Mouse (Mus musculus): ENCODE measurements around the gene Hoxb5. TPM values are rescaled to one million over a fixed set of nuclear protein-coding genes. Genes with fewer than 3 reads are reported as not detected.

The Hoxb5 gene
- total and polyA plus RNA-seq, 2 experiments from 2014 or later: 1.5 TPM; not detected in 1

- Histone ChIP-seq H3K4me2 (ENCODE audit: low read depth, low read length, poor library complexity, severe bottlenecking) (no peak overlapping the region), H3K4me1 (ENCODE audit: insufficient read depth, low read length) (no peaks in the 10 kb centered on the region), H3K36me3 (ENCODE audit: insufficient read depth, low read length) (no peaks in the 10 kb centered on the region), H3K27ac (ENCODE audit: low read depth, low read length) (no peak overlapping the region), H3K9me3 (ENCODE audit: low read length) (no peaks in the 10 kb centered on the region), H3K4me3 (ENCODE audit: low read depth, low read length) (no peak overlapping the region), H3K27me3 (ENCODE audit: insufficient read depth, low read length) (peaks cover 97% of the 10 kb centered on the region), H3K9ac (replicated peaks; ENCODE audit: low read length, poor library complexity, severe bottlenecking) (no peak overlapping the region)
- DNase-seq (ENCODE audit: low spot score): no peak
- 0% methylated on average over 2 of the region's 2 CpGs for WGBS
- no peak for ATAC-seq (ENCODE audit: low FRiP score)
- TF ChIP-seq CTCF (IDR thresholded peaks at IDR 0.05): no peak
These were observed 44.1 kb upstream of the Hoxb5 start for GRCm38 (mm10) chr11:96259038-96259437.

- Histone ChIP-seq H3K27ac (ENCODE audit: low read depth, low read length) (no peak overlapping the region), H3K36me3 (ENCODE audit: insufficient read depth, low read length) (no peaks in the 10 kb centered on the region), H3K9ac (replicated peaks; ENCODE audit: low read length, poor library complexity, severe bottlenecking) (no peak overlapping the region), H3K4me3 (ENCODE audit: low read depth, low read length) (no peak overlapping the region), H3K4me1 (ENCODE audit: insufficient read depth, low read length) (no peaks in the 10 kb centered on the region), H3K4me2 (ENCODE audit: low read depth, low read length, poor library complexity, severe bottlenecking) (no peak overlapping the region), H3K27me3 (ENCODE audit: insufficient read depth, low read length) (peaks cover 97% of the 10 kb centered on the region), H3K9me3 (ENCODE audit: low read length) (no peaks in the 10 kb centered on the region)
- ATAC-seq (ENCODE audit: low FRiP score): no peak
- 0% methylated on average over 1 of the region's 1 CpGs for WGBS
- no peak for DNase-seq (ENCODE audit: low spot score)
- no peak for TF ChIP-seq CTCF (IDR thresholded peaks at IDR 0.05)
These were observed 43.6 kb upstream of the Hoxb5 start for GRCm38 (mm10) chr11:96259511-96259910.

DNA sequence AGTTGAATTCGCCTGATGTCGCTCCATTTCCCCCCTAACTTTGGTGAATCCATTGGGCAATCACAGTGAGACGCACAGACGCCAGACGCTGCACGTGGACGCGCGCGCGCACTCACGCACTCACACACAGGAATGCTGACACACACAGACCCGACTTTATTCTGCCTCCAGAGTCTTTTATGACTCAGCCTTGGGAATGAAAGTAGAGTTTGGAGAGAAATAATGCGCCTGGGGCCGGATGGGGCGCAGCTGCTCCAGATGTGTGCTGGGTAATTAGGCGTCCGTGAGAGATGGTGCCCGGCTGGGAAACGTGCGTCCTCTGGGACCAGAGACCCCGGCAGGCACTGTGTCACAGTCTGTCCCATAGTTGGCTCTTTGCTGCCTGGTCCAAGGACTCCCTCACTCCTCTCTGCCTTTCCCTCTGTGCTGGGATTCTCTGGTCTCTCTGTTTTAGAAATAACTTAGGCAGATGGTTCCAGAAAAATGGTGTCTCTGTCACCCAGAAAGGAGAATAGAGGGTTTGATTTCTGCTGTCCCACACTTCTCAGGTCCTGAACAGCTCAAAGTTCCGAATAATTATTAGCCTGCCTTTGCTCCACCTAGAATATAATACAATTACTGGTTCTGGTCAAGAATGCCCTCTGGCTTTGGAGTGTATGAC lies 42.7 kb upstream of the Hoxb5 start:
- no peak overlapping the region for H3K4me3 ChIP-seq (ENCODE audit: low read depth, low read length)
- TF ChIP-seq CTCF (IDR thresholded peaks at IDR 0.05): no peak
- DNase-seq (ENCODE audit: low spot score) (no peak), ATAC-seq (ENCODE audit: low FRiP score) (no peak)
- H3K9me3 ChIP-seq (ENCODE audit: low read length): no peaks in the 10 kb centered on the region
- no peaks in the 10 kb centered on the region for H3K36me3 ChIP-seq (ENCODE audit: insufficient read depth, low read length)
- 4% methylated on average over 23 of the region's 23 CpGs for WGBS
- no peaks in the 10 kb centered on the region for H3K4me1 ChIP-seq (ENCODE audit: insufficient read depth, low read length)
- no peak overlapping the region for H3K4me2 ChIP-seq (ENCODE audit: low read depth, low read length, poor library complexity, severe bottlenecking)
- H3K27ac ChIP-seq (ENCODE audit: low read depth, low read length): no peak overlapping the region
- H3K27me3 ChIP-seq (ENCODE audit: insufficient read depth, low read length): peaks cover 95% of the 10 kb centered on the region
- no peak overlapping the region for H3K9ac ChIP-seq (replicated peaks; ENCODE audit: low read length, poor library complexity, severe bottlenecking)

DNA sequence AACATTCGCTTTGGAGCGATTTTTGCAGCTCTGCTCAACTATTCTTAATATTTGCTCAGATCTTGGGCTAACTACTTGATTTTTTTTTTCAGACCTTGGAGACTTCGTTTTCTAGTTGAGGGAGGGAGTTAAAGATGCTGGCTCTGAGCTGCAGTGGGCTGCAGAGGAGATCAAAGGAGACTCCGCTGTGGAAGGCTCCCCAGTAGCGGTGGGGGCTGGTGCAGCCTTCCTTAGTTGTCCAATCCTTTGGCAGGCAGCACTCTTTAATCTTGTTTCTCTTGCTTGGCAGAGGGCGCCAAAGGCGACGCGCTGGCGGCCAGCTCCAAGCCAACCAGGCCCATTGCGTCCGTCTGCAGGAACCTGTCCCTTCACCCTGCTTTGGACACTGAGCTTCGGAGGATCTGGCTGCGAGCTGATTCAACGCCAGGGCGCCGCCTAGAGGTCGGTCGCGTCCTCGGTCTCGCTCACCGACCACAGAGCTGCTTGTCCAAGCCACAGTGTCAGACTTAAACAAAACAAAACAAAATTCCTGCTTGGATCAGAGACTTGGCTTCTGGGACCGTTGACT lies 41.7 kb upstream of the Hoxb5 start:
- no peak for ATAC-seq (ENCODE audit: low FRiP score)
- Histone ChIP-seq H3K9me3 (ENCODE audit: low read length) (no peaks in the 10 kb centered on the region), H3K4me2 (ENCODE audit: low read depth, low read length, poor library complexity, severe bottlenecking) (no peak overlapping the region), H3K9ac (replicated peaks; ENCODE audit: low read length, poor library complexity, severe bottlenecking) (no peak overlapping the region), H3K4me1 (ENCODE audit: insufficient read depth, low read length) (no peaks in the 10 kb centered on the region), H3K27me3 (ENCODE audit: insufficient read depth, low read length) (peaks cover 95% of the 10 kb centered on the region), H3K36me3 (ENCODE audit: insufficient read depth, low read length) (no peaks in the 10 kb centered on the region), H3K4me3 (ENCODE audit: low read depth, low read length) (no peak overlapping the region), H3K27ac (ENCODE audit: low read depth, low read length) (no peak overlapping the region)
- WGBS: 1% methylated on average over 24 of the region's 24 CpGs
- TF ChIP-seq CTCF (IDR thresholded peaks at IDR 0.05): peak; percentile 60
- DNase-seq (ENCODE audit: low spot score): peak; percentile 54

GRCm38 (mm10) chr11:96262262-96262830 lies 40.8 kb upstream of the Hoxb5 start:
- WGBS: 11% methylated on average over 6 of the region's 6 CpGs

More at GRCm38 (mm10) chr11:96262262-96262830, 40.8 kb upstream of the Hoxb5 start:
- H3K4me1 ChIP-seq (ENCODE audit: insufficient read depth, low read length): no peaks in the 10 kb centered on the region
- DNase-seq (ENCODE audit: low spot score): no peak
- H3K9me3 ChIP-seq (ENCODE audit: low read length): no peaks in the 10 kb centered on the region
- H3K36me3 ChIP-seq (ENCODE audit: insufficient read depth, low read length): no peaks in the 10 kb centered on the region
- H3K4me3 ChIP-seq (ENCODE audit: low read depth, low read length): no peak overlapping the region
- no peak overlapping the region for H3K27ac ChIP-seq (ENCODE audit: low read depth, low read length)
- no peak for TF ChIP-seq CTCF (IDR thresholded peaks at IDR 0.05)
- no peak for ATAC-seq (ENCODE audit: low FRiP score)
- H3K27me3 ChIP-seq (ENCODE audit: insufficient read depth, low read length): peaks cover 95% of the 10 kb centered on the region
- no peak overlapping the region for H3K4me2 ChIP-seq (ENCODE audit: low read depth, low read length, poor library complexity, severe bottlenecking)
- H3K9ac ChIP-seq (replicated peaks; ENCODE audit: low read length, poor library complexity, severe bottlenecking): no peak overlapping the region
